ENCODE assay signal across 15 mouse cellular contexts in genomic region chr13:103094595-103094994, GRCm38 (mm10).
DNase-seq lines count a peak whose midpoint lies in the region; ATAC-seq and TF ChIP-seq lines count a peak whose summit lies in the region.
"Had no signal": no experiment of that assay in that cellular context is flagged by ENCODE, and none has a peak within 500 bp of the region (broad histone marks: within the 10 kb centered on the region; RNA-seq: fewer than 3 reads in every experiment).

No protein-coding gene starts in this region.

- WGBS in heart, embryonic 11.5 days (ENCODE audit: insufficient replicate concordance) = 51% methylated on average over 5 of the region's 5 CpGs
- 53% methylated on average over 5 of the region's 5 CpGs for WGBS in hindbrain, embryonic 15.5 days

- no peaks in the 10 kb centered on the region for H3K9me3 ChIP-seq in heart, embryonic 11.5 days (replicated peaks; ENCODE audit: control insufficient read depth, low read length)
- H3K9me3 ChIP-seq in hindbrain, embryonic 15.5 days = no peaks in the 10 kb centered on the region
- H3K9me3 ChIP-seq: G1E had no signal

- H3K27ac ChIP-seq in heart, embryonic 11.5 days (ENCODE audit: low read depth, low read length) = peak overlapping the region; percentile 50; the same call in 1 of the 2 replicates
- H3K27ac ChIP-seq in left cerebral cortex, adult 2 months = no peak overlapping the region
- H3K27ac ChIP-seq in hindbrain, embryonic 15.5 days (replicated peaks) = no peak overlapping the region

- intact Hi-C loops in left cerebral cortex, adult 2 months (cut with DNase I) = loop anchor here (5.0 kb wide), 1 partner anchor 47 kb away; no protein-coding TSS in a partner anchor
- intact Hi-C loops in left cerebral cortex, postnatal 36 days (cut with DNase I) = no loop called here

- 0 out of 2 replicates have a peak overlapping the region, but pooled peaks have one; percentile 49 for H3K9ac ChIP-seq in heart, embryonic 11.5 days (ENCODE audit: low read depth, low read length)
- no peak overlapping the region for H3K9ac ChIP-seq in hindbrain, embryonic 15.5 days

- no peaks in the 10 kb centered on the region for H3K27me3 ChIP-seq in heart, embryonic 11.5 days (ENCODE audit: control insufficient read depth, insufficient read depth, low read length)
- H3K27me3 ChIP-seq in hindbrain, embryonic 15.5 days = no peaks in the 10 kb centered on the region

- H3K4me1 ChIP-seq in heart, embryonic 11.5 days (ENCODE audit: control insufficient read depth, insufficient read depth, low read length) = peaks cover 6% of the 10 kb centered on the region; the same call in 1 of the 2 replicates
- peaks cover 18% of the 10 kb centered on the region for H3K4me1 ChIP-seq in hindbrain, embryonic 15.5 days (replicated peaks)

- no peak for DNase-seq in heart, adult 18-20 months
- no peak for DNase-seq in left cerebral cortex, adult 2 months (ENCODE audit: extremely low spot score in 1 of 2, low spot score in 2 of 2)
- no peak for DNase-seq in left cerebral cortex, postnatal 36 days (ENCODE audit: low spot score in 2 of 2)
- DNase-seq in brain, adult 2 months (ENCODE audit: low read depth, low spot score) = peak; percentile 42
- DNase-seq in cerebellum, postnatal 36 days = no peak
- DNase-seq: adrenal gland, postnatal 10 days; cerebellum, postnatal 10 days; kidney, adult 8-10 months; lung, adult 2 months; right cerebral cortex, postnatal 14 days; thymus, adult 2 months had no signal

- peak overlapping the region; percentile 74 for H3K4me2 ChIP-seq in heart, embryonic 11.5 days
- H3K4me2 ChIP-seq in hindbrain, embryonic 15.5 days = peak overlapping the region; percentile 21

- no peak for ATAC-seq in heart, embryonic 11.5 days (replicated peaks; ENCODE audit: insufficient number of reproducible peaks, low FRiP score, low TSS enrichment)
- ATAC-seq in hindbrain, embryonic 15.5 days (ENCODE audit: low FRiP score, low read depth) = no peak
- ATAC-seq in megakaryocyte progenitor cell, adult 5-6 weeks (replicated peaks; ENCODE audit: poor library complexity) = no peak

- H3K4me3 ChIP-seq in heart, embryonic 11.5 days (ENCODE audit: low read depth, low read length) = peak overlapping the region; percentile 18
- H3K4me3 ChIP-seq in left cerebral cortex, adult 2 months = 0 out of 2 replicates have a peak overlapping the region, but pooled peaks have one; percentile 4
- H3K4me3 ChIP-seq in hindbrain, embryonic 15.5 days = 0 out of 2 replicates have a peak overlapping the region, but pooled peaks have one; percentile 9

- no peak; the same call in 1 of the 2 replicates for TF ChIP-seq CTCF in left cerebral cortex, adult 2 months (IDR thresholded peaks at IDR 0.05)

- no peaks in the 10 kb centered on the region for H3K36me3 ChIP-seq in heart, embryonic 11.5 days (ENCODE audit: control insufficient read depth, insufficient read depth, low read length)
- H3K36me3 ChIP-seq in hindbrain, embryonic 15.5 days = no peaks in the 10 kb centered on the region
- H3K36me3 ChIP-seq: G1E had no signal
